Mouse (Mus musculus) cerebellum, adult 2 months (tissue): ENCODE measurements at regions not wholly inside any gene's neighbourhood (a gene's known extent, or its start where the extent isn't known, plus 50 kb on each side); places are given as distances from the start of the nearest gene placed in this dataset.
A peak's percentile ranks its signal among the peaks of the same experiment; 100 is the strongest.

ENCODE experiments used
- CTCF ChIP-seq: fragments of 200-500 bp; IDR thresholded peaks from 2 replicates; pipeline ENCODE4 v1.5.1; 2011; ENCODE audit warnings: low read depth, mild to moderate bottlenecking, control low read depth, low read length, moderate library complexity, borderline replicate concordance; ENCODE audit not compliant: insufficient read depth
- POLR2A ChIP-seq: fragments of 200-500 bp; IDR thresholded peaks from 2 replicates; pipeline ENCODE4 v1.6.1; 2011; ENCODE audit warnings: low read length, control low read depth, borderline replicate concordance; ENCODE audit not compliant: insufficient read depth

DNA sequence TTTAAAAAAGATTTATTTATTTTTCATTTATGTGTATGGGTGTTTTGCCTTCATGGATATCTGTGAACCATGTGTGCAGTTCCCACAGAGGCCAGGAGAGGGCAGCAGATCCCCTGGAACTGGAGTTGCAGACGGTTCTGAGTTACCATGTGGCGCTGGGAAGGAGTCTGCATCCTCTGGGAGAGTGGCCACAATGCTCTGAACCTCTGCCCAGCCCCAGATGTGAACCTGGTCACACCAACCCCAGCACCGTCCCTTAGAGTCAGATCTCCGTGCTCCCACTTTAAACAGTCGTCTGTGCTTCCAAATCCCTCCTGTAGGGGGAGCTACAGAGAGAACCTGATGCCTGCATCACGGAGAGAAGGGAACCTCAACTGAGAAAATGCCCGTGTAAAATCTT lies 222.5 kb upstream of the Kcnab2 start:
- TF ChIP-seq CTCF (peak; percentile 40; the same call in 1 of the 2 replicates), POLR2A (no peak)
